Mouse (Mus musculus) left cerebral cortex, adult 2 months (tissue): ENCODE data around the gene Spata22. TPM values are rescaled to one million over a fixed set of nuclear protein-coding genes. Genes with fewer than 3 reads are reported as not detected.
"Not testable (repeated sequence)": the region's sequence is repeated elsewhere in the genome, so short reads cannot be mapped to it uniquely, and the experiment has no call there.

ENCODE experiments used
- DNase-seq, 2 experiments: peaks; one replicate each; pipeline ENCODE4 v3.0.0; 2021 to 2022; ENCODE audit warnings: low spot score in 2 of 2, mixed read lengths in 1 of 2; ENCODE audit errors: extremely low spot score in 1 of 2
- H3K27ac ChIP-seq: fragments of 200-600 bp; 2 replicates; pipeline ENCODE4 v1.8.1; 2022
- H3K4me3 ChIP-seq: fragments of 200-600 bp; 2 replicates; pipeline ENCODE4 v1.8.1; 2022
- CTCF ChIP-seq: fragments of 200-600 bp; IDR thresholded peaks from 2 replicates; pipeline ENCODE4 v1.8.1; 2022; ENCODE audit warnings: antibody characterized with exemption, mild to moderate bottlenecking, moderate library complexity
- intact Hi-C: fragments of 180-260 bp; cut with DNase I; formaldehyde crosslinking; loops from one replicate; pipeline ENCODE4 v1.15.1; 2025
- long read RNA-seq, 2 experiments: library from polyadenylated mRNA; stranded (forward); transcript quantifications; one replicate each; pipeline ENCODE4 v2.0.0; 2021; ENCODE audit warnings: borderline mapping rate in 2 of 2
- total RNA-seq, 2 experiments: library from RNA; stranded (reverse); gene quantifications; 2 replicates each; pipeline ENCODE4 v1.2.3; 2021

Gene Spata22
- not detected for total RNA-seq
- long read RNA-seq, experiment 1: 0 reads
- long read RNA-seq, experiment 2: 0 reads

GRCm38 (mm10) chr11:73329442-73329841 lies at the start of gene Spata22, which contains the start of the genes Aspa and Gm49340:
Gene Spata22, plus strand, starts transcription at chr11:73329741.
Gene Aspa, minus strand, starts transcription at chr11:73329596.
Gene Gm49340, plus strand, starts transcription at chr11:73329741.
- no peak for TF ChIP-seq CTCF
- H3K27ac ChIP-seq: no peak within 1 kb of the TSS
- intact Hi-C loops: no loop called here
- DNase-seq: no peak
- no peak within 1 kb of the TSS for H3K4me3 ChIP-seq

- no peak overlapping the region for H3K27ac ChIP-seq
- TF ChIP-seq CTCF: no peak
- no peak for DNase-seq
- no peak overlapping the region for H3K4me3 ChIP-seq
- intact Hi-C loops: loop anchor here (5.0 kb wide), 1 partner anchor 1092 kb away; no protein-coding TSS in a partner anchor
Observed at GRCm38 (mm10) chr11:73280710-73281109, 48.8 kb upstream of the Spata22 start.

- Histone ChIP-seq H3K4me3 (peak overlapping the region; percentile 37), H3K27ac (peak overlapping the region; percentile 77)
- intact Hi-C loops: loop anchor here (5.0 kb wide), 1 partner anchor 1091 kb away; no protein-coding TSS in a partner anchor
- TF ChIP-seq CTCF: peak; percentile 54
- peak; percentile 65 to 74 for DNase-seq
Observed at GRCm38 (mm10) chr11:73281528-73282027, 48.0 kb upstream of the Spata22 start.

- DNase-seq: no peak
- intact Hi-C loops: loop anchor here (5.0 kb wide), 1 partner anchor 1089 kb away; no protein-coding TSS in a partner anchor
Observed at GRCm38 (mm10) chr11:73283369-73283768, 46.2 kb upstream of the Spata22 start.

GRCm38 (mm10) chr11:73283926-73284325 lies 45.6 kb upstream of the Spata22 start:
- Histone ChIP-seq H3K27ac (peak overlapping the region; percentile 59), H3K4me3 (no peak overlapping the region)
- intact Hi-C loops: loop anchor here (5.0 kb wide), 1 partner anchor 1088 kb away; no protein-coding TSS in a partner anchor
- no peak for DNase-seq
- TF ChIP-seq CTCF: no peak

More at GRCm38 (mm10) chr11:73283369-73283768, 46.2 kb upstream of the Spata22 start:
- TF ChIP-seq CTCF: no peak
- Histone ChIP-seq H3K4me3 (no peak overlapping the region), H3K27ac (peak overlapping the region; percentile 59)

GRCm38 (mm10) chr11:73284351-73284750 lies 45.2 kb upstream of the Spata22 start:
- no peak for TF ChIP-seq CTCF
- no peak for DNase-seq
- Histone ChIP-seq H3K4me3 (no peak overlapping the region), H3K27ac (peak overlapping the region; percentile 59; the same call in 1 of the 2 replicates)
- intact Hi-C loops: loop anchor here (5.0 kb wide), 1 partner anchor 1088 kb away; no protein-coding TSS in a partner anchor

GRCm38 (mm10) chr11:73289621-73290020 lies 39.9 kb upstream of the Spata22 start:
- Histone ChIP-seq H3K27ac (peak overlapping the region; percentile 33; the same call in 1 of the 2 replicates), H3K4me3 (no peak overlapping the region)
- DNase-seq: no peak
- intact Hi-C loops: no loop called here
- TF ChIP-seq CTCF: no peak

GRCm38 (mm10) chr11:73303123-73303522 lies 26.4 kb upstream of the Spata22 start:
- intact Hi-C loops: no loop called here
- Histone ChIP-seq H3K27ac (peak overlapping the region; percentile 16; the same call in 1 of the 2 replicates), H3K4me3 (no peak overlapping the region)
- TF ChIP-seq CTCF: no peak
- no peak for DNase-seq

- no peak overlapping the region for H3K27ac ChIP-seq
- TF ChIP-seq CTCF: no peak
- no peak overlapping the region for H3K4me3 ChIP-seq
- intact Hi-C loops: no loop called here
- DNase-seq: no peak
Observed at GRCm38 (mm10) chr11:73315961-73316360, 13.6 kb upstream of the Spata22 start.

- H3K27ac ChIP-seq, DNase-seq, H3K4me3 ChIP-seq, intact Hi-C loops: not testable (repeated sequence)
Observed at GRCm38 (mm10) chr11:73318581-73318980, 11.0 kb upstream of the Spata22 start.

- H3K4me3 ChIP-seq, DNase-seq, intact Hi-C loops, H3K27ac ChIP-seq: not testable (repeated sequence)
Observed at GRCm38 (mm10) chr11:73321064-73321463, 8.5 kb upstream of the Spata22 start.

GRCm38 (mm10) chr11:73323906-73324830 lies 5.4 kb upstream of the Spata22 start:
- peak overlapping the region; percentile 26; the same call in 1 of the 2 replicates for H3K4me3 ChIP-seq
- intact Hi-C loops: no loop called here
- peak overlapping the region; percentile 66 for H3K27ac ChIP-seq
- TF ChIP-seq CTCF: no peak
- no peak for DNase-seq
